Mouse (Mus musculus) A20 (cell line): Measurements from ENCODE around the gene Tcf23.
"Not testable (repeated sequence)": the region's sequence is repeated elsewhere in the genome, so short reads cannot be mapped to it uniquely, and the experiment has no call there.

Experiments used
- DNase-seq: peaks from one replicate; pipeline ENCODE4 v3.0.0-alpha.2; 2011; ENCODE audit warnings: low read depth, low spot score

The Tcf23 gene

GRCm38 (mm10) chr5:30994910-30995635 is 26.6 kb downstream of the Tcf23 start:
- DNase-seq = peak; percentile 34

GRCm38 (mm10) chr5:30998306-30998705 is 29.8 kb downstream of the Tcf23 start:
- DNase-seq = peak; percentile 75

GRCm38 (mm10) chr5:30999324-30999723 is 30.9 kb downstream of the Tcf23 start:
- DNase-seq = no peak

GRCm38 (mm10) chr5:31000122-31000521 is 31.7 kb downstream of the Tcf23 start:
- no peak for DNase-seq

GRCm38 (mm10) chr5:31000993-31001392 is 32.5 kb downstream of the Tcf23 start:
- no peak for DNase-seq

- peak; percentile 14 for DNase-seq
Measured at GRCm38 (mm10) chr5:31001560-31001959, 33.1 kb downstream of the Tcf23 start.

GRCm38 (mm10) chr5:31004184-31004583 is 35.7 kb downstream of the Tcf23 start:
- peak; percentile 85 for DNase-seq

- no peak for DNase-seq
Measured at GRCm38 (mm10) chr5:31012737-31013136, 44.3 kb downstream of the Tcf23 start.

- no peak for DNase-seq
Measured at GRCm38 (mm10) chr5:31015913-31016312, 47.5 kb downstream of the Tcf23 start.

- DNase-seq = not testable (repeated sequence)
Measured at GRCm38 (mm10) chr5:31021790-31022189, 53.3 kb downstream of the Tcf23 start.

GRCm38 (mm10) chr5:31022690-31023089 is 54.2 kb downstream of the Tcf23 start:
- DNase-seq = no peak

GRCm38 (mm10) chr5:31023254-31023653 is 54.8 kb downstream of the Tcf23 start:
- peak; percentile 24 for DNase-seq

GRCm38 (mm10) chr5:31024641-31025040 is 56.2 kb downstream of the Tcf23 start:
- no peak for DNase-seq
